Mouse (Mus musculus) MEL (cell line): Measurements from ENCODE around the gene Setd5.

Source experiments
- CHD2 ChIP-seq: IDR thresholded peaks from 2 replicates; pipeline ENCODE4 v1.6.1; 2011; ENCODE audit warnings: low read length, improper control_type of control experiment
- CTCF ChIP-seq, 3 experiments: IDR thresholded peaks in 2 of 3; conservative IDR thresholded peaks in 1 of 3; 2 replicates each; pipeline ENCODE4 v1.5.1; 2011 to 2012; ENCODE audit warnings: low read length in 3 of 3, low read depth in 2 of 3, mild to moderate bottlenecking in 2 of 3, improper control_type of control experiment in 1 of 3, inconsistent platforms in 1 of 3, mixed read lengths in 1 of 3, moderate library complexity in 1 of 3; ENCODE audit not compliant: control insufficient read depth in 1 of 3, insufficient read depth in 1 of 3, poor library complexity in 1 of 3, severe bottlenecking in 1 of 3
- EP300 ChIP-seq, 2 experiments: IDR thresholded peaks; 2 replicates each; pipeline ENCODE4 v1.6.1; 2011; ENCODE audit warnings: improper control_type of control experiment in 2 of 2, low read length in 2 of 2, low read depth in 1 of 2, mild to moderate bottlenecking in 1 of 2
- KAT2A ChIP-seq: conservative IDR thresholded peaks from 2 replicates; pipeline ENCODE4 v1.6.1; 2012; ENCODE audit warnings: low read depth, low read length, improper control_type of control experiment, inconsistent platforms
- MAZ ChIP-seq: IDR thresholded peaks from 2 replicates; pipeline ENCODE4 v1.6.1; 2012; ENCODE audit warnings: low read depth, mild to moderate bottlenecking, inconsistent platforms, low read length, improper control_type of control experiment
- NELFE ChIP-seq: IDR thresholded peaks from 2 replicates; pipeline ENCODE4 v1.6.1; 2011; ENCODE audit warnings: low read depth, low read length, improper control_type of control experiment
- POLR2A ChIP-seq, 2 experiments: IDR thresholded peaks; 2 replicates each; pipeline ENCODE4 v1.6.1; 2011 to 2012; ENCODE audit warnings: low read length in 2 of 2, mild to moderate bottlenecking in 2 of 2, control low read depth in 1 of 2, improper control_type of control experiment in 1 of 2, low read depth in 1 of 2, moderate library complexity in 1 of 2; ENCODE audit not compliant: control insufficient read depth in 1 of 2, insufficient read depth in 1 of 2, poor library complexity in 1 of 2
- POLR2AphosphoS2 ChIP-seq: IDR thresholded peaks from 2 replicates; pipeline ENCODE4 v1.6.1; 2011; ENCODE audit warnings: low read length, improper control_type of control experiment
- ZC3H11A ChIP-seq: IDR thresholded peaks from 2 replicates; pipeline ENCODE4 v1.6.1; 2012; ENCODE audit warnings: low read depth, mild to moderate bottlenecking, inconsistent platforms, low read length, improper control_type of control experiment
- ZKSCAN1 ChIP-seq: IDR thresholded peaks from 2 replicates; pipeline ENCODE4 v1.6.1; 2012; ENCODE audit warnings: low read depth, mild to moderate bottlenecking, inconsistent platforms, low read length, improper control_type of control experiment, moderate library complexity

DNA sequence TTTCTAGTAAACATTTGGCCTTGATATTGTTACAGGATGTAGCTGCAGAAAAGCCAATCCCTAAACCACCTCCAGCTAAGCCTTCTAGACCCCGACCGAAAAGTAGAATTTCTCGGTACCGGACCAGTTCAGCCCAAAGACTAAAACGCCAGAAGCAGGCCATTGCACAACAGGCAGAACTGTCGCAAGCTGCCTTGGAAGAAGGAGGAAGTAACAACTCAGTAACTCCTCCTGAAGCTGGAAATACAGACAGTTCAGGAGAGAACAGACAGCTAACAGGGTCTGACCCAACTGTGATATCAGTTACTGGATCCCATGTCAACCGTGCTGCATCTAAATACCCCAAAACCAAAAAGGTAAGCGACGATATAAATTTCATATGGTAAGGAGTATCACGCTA is 43.6 kb downstream of the Setd5 start:
- TF ChIP-seq POLR2A (IDR thresholded peaks at IDR 0.05; ENCODE audit: control insufficient read depth in 1 of 2, insufficient read depth in 1 of 2, low read depth in 1 of 2, low read length in 2 of 2, poor library complexity in 1 of 2), result no peak
- no peak for TF ChIP-seq NELFE
- TF ChIP-seq CTCF (IDR thresholded peaks at IDR 0.05 in 2 of 3, conservative IDR thresholded peaks at IDR 0.05 in 1 of 3; ENCODE audit: control insufficient read depth in 1 of 3, insufficient read depth in 1 of 3, low read depth in 2 of 3, low read length in 3 of 3, poor library complexity in 1 of 3, severe bottlenecking in 1 of 3), result no peak
- TF ChIP-seq MAZ, result no peak
- TF ChIP-seq EP300 (IDR thresholded peaks at IDR 0.05; ENCODE audit: low read depth in 1 of 2, low read length in 2 of 2), result no peak
- no peak for TF ChIP-seq ZC3H11A
- TF ChIP-seq ZKSCAN1, result no peak
- TF ChIP-seq KAT2A, result no peak
- no peak for TF ChIP-seq CHD2
- TF ChIP-seq POLR2AphosphoS2, result no peak
